Mouse (Mus musculus): ENCODE results near the gene Krt8. TPM values are rescaled to one million over a fixed set of nuclear protein-coding genes. Genes with fewer than 3 reads are reported as not detected.

Krt8 gene
- polyA plus RNA-seq, 1 experiment: 0.61 TPM

- Histone ChIP-seq H3K27ac (ENCODE audit: insufficient read depth, low read length) (no peak overlapping the region), H3K4me1 (ENCODE audit: control insufficient read depth, insufficient read depth, low read length) (no peaks in the 10 kb centered on the region), H3K27me3 (ENCODE audit: control insufficient read depth, insufficient read depth, low read length) (no peaks in the 10 kb centered on the region), H3K4me3 (replicated peaks; ENCODE audit: insufficient read depth, low read depth, low read length) (no peak overlapping the region)
- 76% methylated on average over 16 of the region's 16 CpGs for WGBS
- no peak for DNase-seq
- no peak for TF ChIP-seq POLR2A (IDR thresholded peaks at IDR 0.05; ENCODE audit: borderline replicate concordance, insufficient read depth, low read length)
- no peak for TF ChIP-seq CTCF (IDR thresholded peaks at IDR 0.05; ENCODE audit: borderline replicate concordance, insufficient read depth, low read depth, low read length)
These were observed 30.1 kb upstream of the Krt8 start for GRCm38 (mm10) chr15:102034121-102035053.

DNA sequence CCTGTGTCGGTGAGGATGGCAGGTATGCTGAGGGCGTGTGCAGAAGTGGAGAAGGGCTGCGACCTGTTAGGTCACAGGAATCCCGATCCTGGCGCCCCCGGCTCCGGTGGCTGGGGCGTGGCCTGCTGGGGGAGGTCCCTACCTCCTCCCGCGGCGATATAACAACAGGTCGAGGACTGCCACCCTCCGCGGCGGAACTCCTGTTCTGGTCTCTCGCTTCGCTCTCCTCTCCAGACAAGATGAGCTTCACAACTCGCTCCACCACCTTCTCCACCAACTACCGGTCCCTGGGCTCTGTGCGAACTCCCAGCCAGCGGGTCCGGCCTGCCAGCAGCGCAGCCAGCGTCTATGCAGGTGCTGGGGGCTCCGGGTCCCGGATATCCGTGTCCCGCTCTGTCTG is 23.8 kb upstream of the Krt8 start, which contains the start of gene Krt18:
Krt18 (plus strand) TSS at position 141 of the 400 bp plus-strand sequence.
- DNase-seq: no peak
- Histone ChIP-seq H3K4me1 (ENCODE audit: control insufficient read depth, insufficient read depth, low read length) (no peaks in the 10 kb centered on the region), H3K4me3 (replicated peaks; ENCODE audit: insufficient read depth, low read depth, low read length) (no peak within 1 kb of the TSS), H3K27ac (ENCODE audit: insufficient read depth, low read length) (no peak within 1 kb of the TSS), H3K27me3 (ENCODE audit: control insufficient read depth, insufficient read depth, low read length) (no peaks in the 10 kb centered on the region; the same call in 1 of the 2 replicates)
- 6% methylated on average over 28 of the region's 28 CpGs for WGBS
- no peak for TF ChIP-seq POLR2A (IDR thresholded peaks at IDR 0.05; ENCODE audit: borderline replicate concordance, insufficient read depth, low read length)
- TF ChIP-seq CTCF (IDR thresholded peaks at IDR 0.05; ENCODE audit: borderline replicate concordance, insufficient read depth, low read depth, low read length): no peak

DNA sequence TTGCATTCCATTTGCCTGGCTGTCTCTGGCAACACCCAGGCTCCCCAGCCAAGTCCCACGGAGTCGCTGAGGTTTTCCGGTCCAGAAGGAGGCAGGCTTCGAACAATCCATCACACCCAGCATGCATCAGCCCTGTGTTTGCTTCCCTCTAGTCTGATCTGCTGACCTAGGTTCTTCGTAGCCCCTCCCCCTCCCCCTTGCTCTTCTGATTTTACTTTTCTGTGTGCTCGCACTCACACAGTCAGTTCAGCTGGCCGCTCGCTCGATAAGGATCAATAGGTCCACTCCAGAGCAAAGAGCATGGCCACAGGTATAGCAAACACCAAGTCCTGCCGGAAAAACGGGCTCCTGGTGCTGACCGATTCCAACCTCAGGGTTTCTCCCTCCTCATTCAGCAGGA is 22.1 kb upstream of the Krt8 start:
- no peak for TF ChIP-seq CTCF (IDR thresholded peaks at IDR 0.05; ENCODE audit: borderline replicate concordance, insufficient read depth, low read depth, low read length)
- no peak for TF ChIP-seq POLR2A (IDR thresholded peaks at IDR 0.05; ENCODE audit: borderline replicate concordance, insufficient read depth, low read length)
- 22% methylated on average over 12 of the region's 12 CpGs for WGBS
- H3K4me3 ChIP-seq (replicated peaks; ENCODE audit: insufficient read depth, low read depth, low read length): no peak overlapping the region
- DNase-seq: no peak
- no peaks in the 10 kb centered on the region; the same call in 1 of the 2 replicates for H3K27me3 ChIP-seq (ENCODE audit: control insufficient read depth, insufficient read depth, low read length)
- H3K27ac ChIP-seq (ENCODE audit: insufficient read depth, low read length): no peak overlapping the region
- H3K4me1 ChIP-seq (ENCODE audit: control insufficient read depth, insufficient read depth, low read length): no peaks in the 10 kb centered on the region

DNA sequence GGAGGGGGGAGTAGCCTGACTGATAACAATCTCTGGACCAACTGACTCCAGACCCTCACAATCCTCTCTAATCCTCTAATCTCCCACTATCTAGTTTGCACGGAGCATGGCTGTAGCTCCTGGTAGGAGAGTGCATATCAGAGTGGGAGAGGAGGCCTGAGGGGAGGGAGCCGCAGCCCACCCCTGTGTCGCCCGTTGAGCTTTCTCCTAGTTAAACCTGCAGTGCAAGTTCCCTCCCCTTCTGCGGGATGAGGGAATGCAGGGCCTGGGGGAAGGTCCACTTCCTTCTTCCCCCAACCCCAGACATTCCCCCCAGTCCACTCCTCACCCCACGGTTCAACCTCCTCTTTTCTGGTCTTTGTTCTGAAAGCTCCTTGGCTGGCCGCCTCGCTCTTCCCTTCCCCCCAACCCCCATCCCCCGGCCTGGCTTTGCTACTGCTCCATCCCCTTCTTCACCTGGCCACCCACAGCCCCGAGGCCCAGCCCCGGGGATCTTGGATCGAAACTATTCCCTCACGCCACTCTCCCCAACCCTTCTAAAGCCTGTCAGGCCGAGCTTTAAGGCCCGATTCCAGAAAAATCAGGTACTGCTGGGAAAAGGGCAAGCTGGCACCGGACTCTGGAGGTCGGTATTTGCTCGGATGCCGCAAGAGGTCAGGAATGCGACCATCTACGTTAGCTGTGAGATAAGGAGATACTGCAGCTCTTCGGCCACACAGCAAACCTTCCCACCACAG is 21.0 kb upstream of the Krt8 start:
- no peaks in the 10 kb centered on the region for H3K4me1 ChIP-seq (ENCODE audit: control insufficient read depth, insufficient read depth, low read length)
- no peaks in the 10 kb centered on the region; the same call in 1 of the 2 replicates for H3K27me3 ChIP-seq (ENCODE audit: control insufficient read depth, insufficient read depth, low read length)
- TF ChIP-seq POLR2A (IDR thresholded peaks at IDR 0.05; ENCODE audit: borderline replicate concordance, insufficient read depth, low read length) (no peak), CTCF (IDR thresholded peaks at IDR 0.05; ENCODE audit: borderline replicate concordance, insufficient read depth, low read depth, low read length) (no peak)
- 18% methylated on average over 22 of the region's 22 CpGs for WGBS
- no peak overlapping the region for H3K27ac ChIP-seq (ENCODE audit: insufficient read depth, low read length)
- no peak overlapping the region for H3K4me3 ChIP-seq (replicated peaks; ENCODE audit: insufficient read depth, low read depth, low read length)
- no peak for DNase-seq

GRCm38 (mm10) chr15:102023888-102024287 is 19.6 kb upstream of the Krt8 start:
- H3K4me1 ChIP-seq (ENCODE audit: control insufficient read depth, insufficient read depth, low read length): no peaks in the 10 kb centered on the region
- WGBS: 55% methylated on average over 8 of the region's 8 CpGs
- TF ChIP-seq CTCF (IDR thresholded peaks at IDR 0.05; ENCODE audit: borderline replicate concordance, insufficient read depth, low read depth, low read length) (no peak), POLR2A (IDR thresholded peaks at IDR 0.05; ENCODE audit: borderline replicate concordance, insufficient read depth, low read length) (no peak)
- H3K4me3 ChIP-seq (replicated peaks; ENCODE audit: insufficient read depth, low read depth, low read length): no peak overlapping the region
- no peak for DNase-seq
- no peaks in the 10 kb centered on the region; the same call in 1 of the 2 replicates for H3K27me3 ChIP-seq (ENCODE audit: control insufficient read depth, insufficient read depth, low read length)
- no peak overlapping the region for H3K27ac ChIP-seq (ENCODE audit: insufficient read depth, low read length)

- Histone ChIP-seq H3K4me3 (replicated peaks; ENCODE audit: insufficient read depth, low read depth, low read length) (no peak overlapping the region), H3K27me3 (ENCODE audit: control insufficient read depth, insufficient read depth, low read length) (no peaks in the 10 kb centered on the region; the same call in 1 of the 2 replicates), H3K27ac (ENCODE audit: insufficient read depth, low read length) (no peak overlapping the region), H3K4me1 (ENCODE audit: control insufficient read depth, insufficient read depth, low read length) (no peaks in the 10 kb centered on the region)
- no peak for DNase-seq
- no peak for TF ChIP-seq CTCF (IDR thresholded peaks at IDR 0.05; ENCODE audit: borderline replicate concordance, insufficient read depth, low read depth, low read length)
- no peak for TF ChIP-seq POLR2A (IDR thresholded peaks at IDR 0.05; ENCODE audit: borderline replicate concordance, insufficient read depth, low read length)
- 23% methylated on average over 8 of the region's 8 CpGs for WGBS
These were observed 18.2 kb upstream of the Krt8 start for GRCm38 (mm10) chr15:102022481-102022880.

GRCm38 (mm10) chr15:102017918-102018463 is 13.7 kb upstream of the Krt8 start:
- no peaks in the 10 kb centered on the region; the same call in none of the 2 replicates for H3K4me1 ChIP-seq (ENCODE audit: control insufficient read depth, insufficient read depth, low read length)
- H3K27me3 ChIP-seq (ENCODE audit: control insufficient read depth, insufficient read depth, low read length): no peaks in the 10 kb centered on the region
- TF ChIP-seq POLR2A (IDR thresholded peaks at IDR 0.05; ENCODE audit: borderline replicate concordance, insufficient read depth, low read length) (no peak), CTCF (IDR thresholded peaks at IDR 0.05; ENCODE audit: borderline replicate concordance, insufficient read depth, low read depth, low read length) (no peak)
- WGBS: 38% methylated on average over 7 of the region's 7 CpGs
- H3K4me3 ChIP-seq (replicated peaks; ENCODE audit: insufficient read depth, low read depth, low read length): no peak overlapping the region
- H3K27ac ChIP-seq (ENCODE audit: insufficient read depth, low read length): no peak overlapping the region
- no peak for DNase-seq
